Mouse (Mus musculus) gastrocnemius, postnatal 14 days (tissue): ENCODE measurements around the gene Ube2e1. TPM values are rescaled to one million over a fixed set of nuclear protein-coding genes. Genes with fewer than 3 reads are reported as not detected.

Source experiments
- total RNA-seq, 2 experiments: library from RNA; stranded (reverse); gene quantifications; 2 replicates each; pipeline ENCODE4 v1.2.3; 2021

The Ube2e1 gene
- total RNA-seq, 2 experiments from 2014 or later, result 112 to 128 TPM

Other genes starting within 250 kb of the Ube2e1 start
- gene Nr1d2, start 92.7 kb downstream of the Ube2e1 start, total RNA-seq, result 10 to 100 TPM; 48.8 to 50.8 TPM
- 10 to 100 TPM; 33.5 to 33.8 TPM for gene Nkiras1, start 60.7 kb downstream of the Ube2e1 start, total RNA-seq
- 100 to 1,000 TPM; 678 to 745 TPM for gene Rpl15, start 60.5 kb downstream of the Ube2e1 start, total RNA-seq